In the genomic region with DNA sequence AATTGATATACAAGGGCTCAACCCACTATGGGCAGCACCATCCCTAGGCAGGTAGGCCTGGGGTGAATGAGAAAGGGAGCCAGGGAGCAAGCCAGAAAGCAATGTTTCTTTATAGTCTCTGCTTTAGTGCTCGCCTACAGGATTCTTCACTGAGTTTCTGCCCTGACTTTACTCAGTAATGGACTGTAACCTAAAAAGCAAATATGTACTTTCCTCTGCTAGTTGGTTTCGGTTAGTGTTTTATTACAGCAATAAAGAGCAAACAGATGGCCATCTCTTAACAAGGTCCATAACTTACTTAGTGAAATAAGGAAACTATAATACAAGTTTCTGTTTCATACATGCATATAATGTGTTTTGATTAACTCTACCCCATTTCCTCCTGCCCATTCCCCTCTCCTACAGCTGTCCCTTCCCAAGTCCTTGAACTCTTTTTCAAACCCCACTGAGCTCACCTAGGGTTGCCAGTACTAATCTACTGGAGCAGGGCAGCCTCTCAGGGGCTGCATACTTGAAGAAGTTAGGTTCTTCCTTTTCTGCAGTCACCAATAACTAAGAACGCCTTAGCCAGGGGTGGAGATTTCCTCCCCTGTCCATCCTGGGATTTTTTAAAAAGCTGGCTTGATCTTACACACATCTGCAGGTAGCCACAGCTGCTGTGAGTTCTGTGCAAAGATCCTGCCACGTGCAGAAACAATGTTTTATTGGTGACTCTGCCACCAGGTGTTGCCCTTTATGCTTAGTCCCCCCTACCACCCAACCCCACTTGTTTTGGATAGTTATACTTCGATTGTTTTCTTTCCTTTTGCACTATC, we compare ENCODE assay signal across 38 mouse cellular contexts. TPM values are rescaled to one million over a fixed set of nuclear protein-coding genes. Genes with fewer than 3 reads are reported as not detected.
DNase-seq lines count a peak whose midpoint lies in the region; ATAC-seq and TF ChIP-seq lines count a peak whose summit lies in the region.
"Had no signal": no experiment of that assay in that cellular context is flagged by ENCODE, and none has a peak within 500 bp of the region (broad histone marks: within the 10 kb centered on the region; RNA-seq: fewer than 3 reads in every experiment).

No protein-coding gene starts in this region.

- no peaks in the 10 kb centered on the region for H3K27me3 ChIP-seq in heart, embryonic 10.5 days (ENCODE audit: insufficient read depth, poor library complexity, severe bottlenecking)
- no peaks in the 10 kb centered on the region for H3K27me3 ChIP-seq in intestine, postnatal 0 days (replicated peaks; ENCODE audit: control insufficient read depth, insufficient read depth, low read length)
- H3K27me3 ChIP-seq in stomach, postnatal 0 days (ENCODE audit: control insufficient read depth, insufficient read depth, low read length) = no peaks in the 10 kb centered on the region
- H3K27me3 ChIP-seq in forebrain, embryonic 10.5 days (ENCODE audit: poor library complexity, severe bottlenecking) = no peaks in the 10 kb centered on the region
- H3K27me3 ChIP-seq: forebrain, embryonic 15.5 days; heart, embryonic 13.5 days; hindbrain, embryonic 15.5 days; liver, embryonic 15.5 days; lung, embryonic 15.5 days; midbrain, embryonic 13.5 days; neural tube, embryonic 13.5 days had no signal

- no peaks in the 10 kb centered on the region for H3K9me3 ChIP-seq in heart, embryonic 10.5 days
- no peaks in the 10 kb centered on the region for H3K9me3 ChIP-seq in intestine, postnatal 0 days (ENCODE audit: control insufficient read depth)
- H3K9me3 ChIP-seq in stomach, postnatal 0 days (ENCODE audit: control insufficient read depth, low read length) = no peaks in the 10 kb centered on the region
- H3K9me3 ChIP-seq in forebrain, embryonic 10.5 days = no peaks in the 10 kb centered on the region
- H3K9me3 ChIP-seq: forebrain, embryonic 15.5 days; heart, embryonic 13.5 days; hindbrain, embryonic 15.5 days; liver, embryonic 15.5 days; lung, embryonic 15.5 days; midbrain, embryonic 13.5 days; neural tube, embryonic 13.5 days had no signal

- peak; percentile 93 for ATAC-seq in intestine, postnatal 0 days
- ATAC-seq in stomach, postnatal 0 days (ENCODE audit: low FRiP score, low TSS enrichment) = peak; percentile 82
- ATAC-seq: forebrain, embryonic 15.5 days; inflammation-experienced regulatory T-cells, adult 6 months; midbrain, embryonic 13.5 days; Patski had no signal

- H3K4me3 ChIP-seq in heart, embryonic 10.5 days = no peak overlapping the region
- no peak overlapping the region for H3K4me3 ChIP-seq in intestine, postnatal 0 days (ENCODE audit: low read depth, low read length)
- no peak overlapping the region for H3K4me3 ChIP-seq in macrophage (ENCODE audit: inconsistent target)
- H3K4me3 ChIP-seq in stomach, postnatal 0 days (ENCODE audit: low read depth, low read length) = no peak overlapping the region
- no peak overlapping the region for H3K4me3 ChIP-seq in forebrain, embryonic 10.5 days
- H3K4me3 ChIP-seq: forebrain, embryonic 15.5 days; gastrocnemius, adult 2 months; heart, adult 2 months; heart, embryonic 13.5 days; hindbrain, embryonic 15.5 days; liver, embryonic 15.5 days; lung, embryonic 15.5 days; midbrain, embryonic 13.5 days; neural tube, embryonic 13.5 days had no signal

- no peak for TF ChIP-seq CTCF in intestine, postnatal 0 days (IDR thresholded peaks at IDR 0.05; ENCODE audit: low read depth)
- no peak for TF ChIP-seq CTCF in stomach, postnatal 0 days (IDR thresholded peaks at IDR 0.05; ENCODE audit: low read depth)

- no peak overlapping the region for H3K4me2 ChIP-seq in intestine, postnatal 0 days (replicated peaks; ENCODE audit: low read depth)
- H3K4me2 ChIP-seq in stomach, postnatal 0 days (replicated peaks; ENCODE audit: low read depth) = no peak overlapping the region
- H3K4me2 ChIP-seq: forebrain, embryonic 15.5 days; heart, embryonic 13.5 days; hindbrain, embryonic 15.5 days; liver, embryonic 15.5 days; lung, embryonic 15.5 days; midbrain, embryonic 13.5 days; neural tube, embryonic 13.5 days had no signal

- WGBS in heart, embryonic 10.5 days = 66% methylated on average over 5 of the region's 5 CpGs
- 30% methylated on average over 5 of the region's 5 CpGs for WGBS in intestine, postnatal 0 days
- 100% methylated on average over 5 of the region's 5 CpGs for WGBS in macrophage (ENCODE audit: missing documents)
- WGBS in stomach, postnatal 0 days = 40% methylated on average over 5 of the region's 5 CpGs
- WGBS in forebrain, embryonic 10.5 days = 78% methylated on average over 5 of the region's 5 CpGs

- DNase-seq in heart, adult 11 months = peak; percentile 53
- DNase-seq in heart, embryonic 10.5 days (ENCODE audit: low spot score) = no peak
- peak; percentile 21 for DNase-seq in stomach, postnatal 0 days (ENCODE audit: low spot score)
- DNase-seq in lung, postnatal 25 days (ENCODE audit: low spot score) = no peak
- no peak for DNase-seq in forebrain, embryonic 10.5 days (ENCODE audit: extremely low spot score, low spot score)
- no peak for DNase-seq in adipocyte (ENCODE audit: low spot score)
- DNase-seq: adrenal gland, postnatal 14 days; cerebellum, adult 11 months; cerebellum, adult 9-10 months; cerebellum, postnatal 36 days; gastrocnemius, adult 2 months; gastrocnemius, postnatal 36 days; heart, adult 2 months; kidney, adult 9 months; kidney, postnatal 10 days; liver; lung, postnatal 36 days; thymus, postnatal 25 days had no signal

- no peak overlapping the region for H3K9ac ChIP-seq in intestine, postnatal 0 days (ENCODE audit: low read depth, low read length)
- H3K9ac ChIP-seq in stomach, postnatal 0 days (ENCODE audit: low read length) = no peak overlapping the region
- H3K9ac ChIP-seq: forebrain, embryonic 15.5 days; heart, embryonic 13.5 days; hindbrain, embryonic 15.5 days; liver, embryonic 15.5 days; lung, embryonic 15.5 days; midbrain, embryonic 13.5 days; neural tube, embryonic 13.5 days had no signal

- no peak overlapping the region for H3K27ac ChIP-seq in heart, embryonic 10.5 days
- H3K27ac ChIP-seq in intestine, postnatal 0 days (ENCODE audit: low read depth, low read length) = peak overlapping the region; percentile 87
- H3K27ac ChIP-seq in macrophage = peak overlapping the region; percentile 59
- H3K27ac ChIP-seq in stomach, postnatal 0 days (replicated peaks) = peak overlapping the region; percentile 77
- no peak overlapping the region for H3K27ac ChIP-seq in forebrain, embryonic 10.5 days
- H3K27ac ChIP-seq: forebrain, embryonic 15.5 days; gastrocnemius, adult 2 months; heart, adult 2 months; heart, embryonic 13.5 days; hindbrain, embryonic 15.5 days; liver, embryonic 15.5 days; lung, embryonic 15.5 days; midbrain, embryonic 13.5 days; neural tube, embryonic 13.5 days had no signal

- H3K4me1 ChIP-seq in heart, embryonic 10.5 days = no peaks in the 10 kb centered on the region
- H3K4me1 ChIP-seq in intestine, postnatal 0 days (replicated peaks; ENCODE audit: control insufficient read depth, insufficient read depth, low read length) = no peaks in the 10 kb centered on the region
- no peaks in the 10 kb centered on the region for H3K4me1 ChIP-seq in stomach, postnatal 0 days (replicated peaks; ENCODE audit: control insufficient read depth, insufficient read depth)
- no peaks in the 10 kb centered on the region for H3K4me1 ChIP-seq in forebrain, embryonic 10.5 days
- H3K4me1 ChIP-seq: forebrain, embryonic 15.5 days; heart, embryonic 13.5 days; hindbrain, embryonic 15.5 days; lung, embryonic 15.5 days; midbrain, embryonic 13.5 days; neural tube, embryonic 13.5 days had no signal

- H3K36me3 ChIP-seq in heart, embryonic 10.5 days = no peaks in the 10 kb centered on the region
- H3K36me3 ChIP-seq in intestine, postnatal 0 days (ENCODE audit: control insufficient read depth, insufficient read depth) = no peaks in the 10 kb centered on the region
- no peaks in the 10 kb centered on the region for H3K36me3 ChIP-seq in macrophage (ENCODE audit: inconsistent target)
- H3K36me3 ChIP-seq in stomach, postnatal 0 days (ENCODE audit: control insufficient read depth, insufficient read depth, low read length) = no peaks in the 10 kb centered on the region
- no peaks in the 10 kb centered on the region for H3K36me3 ChIP-seq in forebrain, embryonic 10.5 days (replicated peaks)
- H3K36me3 ChIP-seq: forebrain, embryonic 15.5 days; heart, embryonic 13.5 days; hindbrain, embryonic 15.5 days; liver, embryonic 15.5 days; lung, embryonic 15.5 days; midbrain, embryonic 13.5 days; neural tube, embryonic 13.5 days had no signal

- no peaks in the 10 kb centered on the region for H3K79me2 ChIP-seq in macrophage (ENCODE audit: inconsistent target)

- no peak for TF ChIP-seq EP300 in stomach, postnatal 0 days (optimal IDR thresholded peaks at IDR 0.05)

RNA-seq across cellular contexts. Expression of gene Ms4a12, which starts 2.9 kb away (rescaled TPM):
- polyA plus RNA-seq in heart, embryonic 10.5 days (2016; fragmentation: Nextera tagmentation; extraction: Ambion mirVana) = not detected in 2 replicates
- polyA plus RNA-seq in intestine, postnatal 0 days (2015; fragmentation: Nextera tagmentation; extraction: Ambion mirVana) = 0.98 and 1.0 TPM in 2 replicates
- total RNA-seq in macrophage (2018; cell fraction: chromatin; rRNA removed) = not detected
- total RNA-seq in macrophage (2018; cell fraction: cytosol; rRNA removed) = not detected
- total RNA-seq in macrophage (2018; cell fraction: nucleus; rRNA removed) = not detected
- polyA plus RNA-seq in macrophage (2018) = not detected in 3 replicates
- 0.51 and 0.73 TPM in 2 replicates for polyA plus RNA-seq in stomach, postnatal 0 days (2015; fragmentation: Nextera tagmentation; extraction: Ambion mirVana)
- polyA plus RNA-seq in forebrain, embryonic 10.5 days (2016; fragmentation: Nextera tagmentation; extraction: Ambion mirVana) = not detected in 2 replicates
- total RNA-seq: adrenal gland, postnatal 14 days; gastrocnemius, adult 2 months; gastrocnemius, postnatal 36 days; heart, adult 2 months; heart, postnatal 10 days; hematopoietic stem cell, adult 5-6 weeks; layer of hippocampus, postnatal 10 days; left cerebral cortex, adult 18-20 months; left cerebral cortex, postnatal 14 days; megakaryocyte-erythroid progenitor cell, adult 5-6 weeks; MEL had no signal
- polyA plus RNA-seq: embryonic facial prominence, embryonic 11.5 days; forebrain, embryonic 15.5 days; frontal cortex, adult 2 months; heart, adult 2 months; heart, embryonic 13.5 days; hindbrain, embryonic 15.5 days; inflammation-experienced regulatory T-cells, adult 6 months; liver, embryonic 15.5 days; lung, embryonic 15.5 days; midbrain, embryonic 13.5 days; neural tube, embryonic 13.5 days; Patski had no signal

RNA-seq across cellular contexts. Expression of gene Ms4a1, which starts 30.9 kb away (rescaled TPM):
- polyA plus RNA-seq in heart, embryonic 10.5 days (2016; fragmentation: Nextera tagmentation; extraction: Ambion mirVana) = not detected in 2 replicates
- 0.12 and 0.16 TPM in 2 replicates for polyA plus RNA-seq in intestine, postnatal 0 days (2015; fragmentation: Nextera tagmentation; extraction: Ambion mirVana)
- under 1 TPM in 2 of 26 experiments, not detected in 24; 0.12 to 0.23 TPM for total RNA-seq in macrophage (2018; cell fraction: chromatin; rRNA removed)
- under 1 TPM in 9 of 26 experiments, not detected in 17; 0.03 to 0.09 (median 0.05) TPM for total RNA-seq in macrophage (2018; cell fraction: cytosol; rRNA removed)
- total RNA-seq in macrophage (2018; cell fraction: nucleus; rRNA removed) = under 1 TPM in 5 of 26 experiments, not detected in 21; 0.18 to 0.34 (median 0.24) TPM
- polyA plus RNA-seq in macrophage (2018) = 0.07 to 0.09 TPM in 2 of 3 replicates, not detected in the other
- 0.06 and 0.11 TPM in 2 replicates for polyA plus RNA-seq in stomach, postnatal 0 days (2015; fragmentation: Nextera tagmentation; extraction: Ambion mirVana)
- polyA plus RNA-seq in forebrain, embryonic 10.5 days (2016; fragmentation: Nextera tagmentation; extraction: Ambion mirVana) = not detected in 2 replicates
- total RNA-seq: gastrocnemius, adult 2 months; gastrocnemius, postnatal 36 days; hematopoietic stem cell, adult 5-6 weeks; left cerebral cortex, adult 18-20 months; MEL had no signal
- polyA plus RNA-seq: embryonic facial prominence, embryonic 11.5 days; forebrain, embryonic 15.5 days; heart, embryonic 13.5 days; hindbrain, embryonic 15.5 days; liver, embryonic 15.5 days; lung, embryonic 15.5 days; midbrain, embryonic 13.5 days; neural tube, embryonic 13.5 days; Patski had no signal

RNA-seq across cellular contexts. Expression of gene Ms4a13, which starts 38.6 kb away (rescaled TPM):
- not detected in 2 replicates for polyA plus RNA-seq in heart, embryonic 10.5 days (2016; fragmentation: Nextera tagmentation; extraction: Ambion mirVana)
- not detected in 2 replicates for polyA plus RNA-seq in intestine, postnatal 0 days (2015; fragmentation: Nextera tagmentation; extraction: Ambion mirVana)
- total RNA-seq in macrophage (2018; cell fraction: chromatin; rRNA removed) = not detected
- not detected for total RNA-seq in macrophage (2018; cell fraction: cytosol; rRNA removed)
- not detected for total RNA-seq in macrophage (2018; cell fraction: nucleus; rRNA removed)
- not detected in 3 replicates for polyA plus RNA-seq in macrophage (2018)
- polyA plus RNA-seq in stomach, postnatal 0 days (2015; fragmentation: Nextera tagmentation; extraction: Ambion mirVana) = not detected in 2 replicates
- not detected in 2 replicates for polyA plus RNA-seq in forebrain, embryonic 10.5 days (2016; fragmentation: Nextera tagmentation; extraction: Ambion mirVana)
- total RNA-seq: adrenal gland, postnatal 14 days; gastrocnemius, adult 2 months; gastrocnemius, postnatal 36 days; heart, adult 2 months; heart, postnatal 10 days; hematopoietic stem cell, adult 5-6 weeks; layer of hippocampus, postnatal 10 days; left cerebral cortex, adult 18-20 months; left cerebral cortex, postnatal 14 days; megakaryocyte-erythroid progenitor cell, adult 5-6 weeks; MEL had no signal
- polyA plus RNA-seq: embryonic facial prominence, embryonic 11.5 days; forebrain, embryonic 15.5 days; frontal cortex, adult 2 months; heart, adult 2 months; heart, embryonic 13.5 days; hindbrain, embryonic 15.5 days; inflammation-experienced regulatory T-cells, adult 6 months; liver, embryonic 15.5 days; lung, embryonic 15.5 days; midbrain, embryonic 13.5 days; neural tube, embryonic 13.5 days; Patski had no signal

RNA-seq across cellular contexts. Expression of gene Ms4a5, which starts 48.5 kb away (rescaled TPM):
- not detected in 2 replicates for polyA plus RNA-seq in heart, embryonic 10.5 days (2016; fragmentation: Nextera tagmentation; extraction: Ambion mirVana)
- 0.23 TPM in 1 of 2 replicates, not detected in the other for polyA plus RNA-seq in intestine, postnatal 0 days (2015; fragmentation: Nextera tagmentation; extraction: Ambion mirVana)
- not detected for total RNA-seq in macrophage (2018; cell fraction: chromatin; rRNA removed)
- total RNA-seq in macrophage (2018; cell fraction: cytosol; rRNA removed) = not detected
- not detected for total RNA-seq in macrophage (2018; cell fraction: nucleus; rRNA removed)
- polyA plus RNA-seq in macrophage (2018) = not detected in 3 replicates
- polyA plus RNA-seq in stomach, postnatal 0 days (2015; fragmentation: Nextera tagmentation; extraction: Ambion mirVana) = not detected in 2 replicates
- polyA plus RNA-seq in forebrain, embryonic 10.5 days (2016; fragmentation: Nextera tagmentation; extraction: Ambion mirVana) = not detected in 2 replicates
- total RNA-seq: adrenal gland, postnatal 14 days; gastrocnemius, adult 2 months; gastrocnemius, postnatal 36 days; heart, adult 2 months; heart, postnatal 10 days; hematopoietic stem cell, adult 5-6 weeks; layer of hippocampus, postnatal 10 days; left cerebral cortex, adult 18-20 months; left cerebral cortex, postnatal 14 days; megakaryocyte-erythroid progenitor cell, adult 5-6 weeks; MEL had no signal
- polyA plus RNA-seq: embryonic facial prominence, embryonic 11.5 days; forebrain, embryonic 15.5 days; frontal cortex, adult 2 months; heart, adult 2 months; heart, embryonic 13.5 days; hindbrain, embryonic 15.5 days; inflammation-experienced regulatory T-cells, adult 6 months; liver, embryonic 15.5 days; lung, embryonic 15.5 days; midbrain, embryonic 13.5 days; neural tube, embryonic 13.5 days; Patski had no signal

Comparison
In these comparisons a context has a peak if more than half of its experiments do, and no peak if none do; other contexts are left out.
1. DNase-seq: peak in heart, adult 11 months (single experiment) and stomach, postnatal 0 days (single experiment); none in heart, embryonic 10.5 days (single experiment), lung, postnatal 25 days (single experiment), forebrain, embryonic 10.5 days (single experiment) and adipocyte (single experiment).
2. H3K27ac ChIP-seq: peak in intestine, postnatal 0 days (single experiment), macrophage (single experiment) and stomach, postnatal 0 days (single experiment); none in heart, embryonic 10.5 days (single experiment) and forebrain, embryonic 10.5 days (single experiment).